ENCODE assay signal across 16 mouse cellular contexts in genomic region chr14:31665566-31665940, GRCm38 (mm10). TPM values are rescaled to one million over a fixed set of nuclear protein-coding genes. Genes with fewer than 3 reads are reported as not detected.
DNase-seq lines count a peak whose midpoint lies in the region; ATAC-seq and TF ChIP-seq lines count a peak whose summit lies in the region.
"Had no signal": no experiment of that assay in that cellular context is flagged by ENCODE, and none has a peak within 500 bp of the region (broad histone marks: within the 10 kb centered on the region; RNA-seq: fewer than 3 reads in every experiment).

No protein-coding gene starts in this region.

- no peak overlapping the region for H3K4me2 ChIP-seq in embryonic facial prominence, embryonic 13.5 days
- no peak overlapping the region for H3K4me2 ChIP-seq in limb, embryonic 15.5 days
- no peak overlapping the region for H3K4me2 ChIP-seq in forebrain, embryonic 14.5 days (ENCODE audit: low read length)
- H3K4me2 ChIP-seq: midbrain, embryonic 12.5 days had no signal

- H3K36me3 ChIP-seq in kidney, adult 2 months (ENCODE audit: control insufficient read depth, insufficient read depth, low read length) = no peaks in the 10 kb centered on the region; the same call in 1 of the 2 replicates
- peaks cover 0 to 33% of the 10 kb centered on the region in 2 experiments; a peak in 3 of 4 replicates for H3K36me3 ChIP-seq in MEL (ENCODE audit: control insufficient read depth in 1 of 2, insufficient read depth in 2 of 2, low read length in 2 of 2)
- peaks cover 18% of the 10 kb centered on the region for H3K36me3 ChIP-seq in embryonic facial prominence, embryonic 13.5 days
- peaks cover 13% of the 10 kb centered on the region; the same call in 1 of the 2 replicates for H3K36me3 ChIP-seq in limb, embryonic 15.5 days
- H3K36me3 ChIP-seq in forebrain, embryonic 14.5 days (ENCODE audit: control insufficient read depth, insufficient read depth, low read length) = 0 out of 2 replicates have a peak, but pooled peaks cover 7% of the 10 kb centered on the region

- ATAC-seq in embryonic facial prominence, embryonic 13.5 days (ENCODE audit: insufficient number of reproducible peaks, insufficient read depth, low FRiP score, low TSS enrichment, low read depth) = no peak
- ATAC-seq in limb, embryonic 15.5 days (ENCODE audit: insufficient number of reproducible peaks, low FRiP score, low TSS enrichment, low read depth) = no peak
- no peak for ATAC-seq in forebrain, embryonic 14.5 days

- H3K27ac ChIP-seq in kidney, adult 2 months (ENCODE audit: insufficient read depth, low read depth, low read length) = no peak overlapping the region
- H3K27ac ChIP-seq in MEL (ENCODE audit: control insufficient read depth, low read depth, low read length) = peak overlapping the region; percentile 89
- H3K27ac ChIP-seq in embryonic facial prominence, embryonic 13.5 days = peak overlapping the region; percentile 100; the same call in 1 of the 2 replicates
- H3K27ac ChIP-seq in limb, embryonic 15.5 days = peak overlapping the region; percentile 98
- H3K27ac ChIP-seq in forebrain, embryonic 14.5 days (ENCODE audit: low read depth, low read length) = no peak overlapping the region
- H3K27ac ChIP-seq: midbrain, embryonic 12.5 days had no signal

- TF ChIP-seq CTCF in kidney, adult 2 months (conservative IDR thresholded peaks at IDR 0.05; ENCODE audit: insufficient read depth, insufficient read length, low read depth, low read length) = no peak
- no peak for TF ChIP-seq CTCF in MEL (IDR thresholded peaks at IDR 0.05 in 2 of 3, conservative IDR thresholded peaks at IDR 0.05 in 1 of 3; ENCODE audit: control insufficient read depth in 1 of 3, insufficient read depth in 1 of 3, low read depth in 2 of 3, low read length in 3 of 3, poor library complexity in 1 of 3, severe bottlenecking in 1 of 3)

- peak; percentile 3 for DNase-seq in kidney, postnatal 10 days
- DNase-seq in kidney, adult 2 months = no peak
- no peak for DNase-seq in MEL (ENCODE audit: low read depth, low spot score)
- no peak for DNase-seq in forebrain, embryonic 14.5 days (ENCODE audit: low spot score)
- DNase-seq in ovary, adult 18-20 months (ENCODE audit: low spot score) = no peak
- DNase-seq in gastrocnemius, postnatal 14 days = no peak
- DNase-seq: cerebellum, postnatal 10 days; gastrocnemius, postnatal 36 days; heart, postnatal 14 days; kidney, adult 8-10 months had no signal

- intact Hi-C loops in gastrocnemius, postnatal 14 days (cut with DNase I; ENCODE audit: low total_unique reads) = no loop called here

- no peaks in the 10 kb centered on the region for H3K79me2 ChIP-seq in MEL (ENCODE audit: control insufficient read depth, insufficient read depth, low read length, poor library complexity)

- WGBS in kidney, adult 2 months = 84% methylated on average over 4 of the region's 4 CpGs
- 73% methylated on average over 4 of the region's 4 CpGs for WGBS in embryonic facial prominence, embryonic 13.5 days
- WGBS in limb, embryonic 15.5 days = 73% methylated on average over 4 of the region's 4 CpGs
- WGBS in forebrain, embryonic 14.5 days = 82% methylated on average over 4 of the region's 4 CpGs

- TF ChIP-seq POLR2A in kidney, adult 2 months (IDR thresholded peaks at IDR 0.05; ENCODE audit: low read depth, low read length) = no peak
- TF ChIP-seq POLR2A in MEL (IDR thresholded peaks at IDR 0.05; ENCODE audit: control insufficient read depth in 1 of 2, insufficient read depth in 1 of 2, low read depth in 1 of 2, low read length in 2 of 2, poor library complexity in 1 of 2) = no peak

- H3K9ac ChIP-seq in MEL (ENCODE audit: control insufficient read depth, low read depth, low read length, poor library complexity, severe bottlenecking) = peak overlapping the region; percentile 47
- H3K9ac ChIP-seq in embryonic facial prominence, embryonic 13.5 days = no peak overlapping the region
- H3K9ac ChIP-seq in limb, embryonic 15.5 days = no peak overlapping the region
- no peak overlapping the region for H3K9ac ChIP-seq in forebrain, embryonic 14.5 days (ENCODE audit: low read length)
- H3K9ac ChIP-seq: midbrain, embryonic 12.5 days had no signal

- TF ChIP-seq RAD21 in MEL (IDR thresholded peaks at IDR 0.05; ENCODE audit: low read depth, low read length) = no peak

- H3K9me3 ChIP-seq in MEL (replicated peaks; ENCODE audit: insufficient read depth, low read length) = no peaks in the 10 kb centered on the region
- no peaks in the 10 kb centered on the region for H3K9me3 ChIP-seq in embryonic facial prominence, embryonic 13.5 days
- no peaks in the 10 kb centered on the region for H3K9me3 ChIP-seq in limb, embryonic 15.5 days
- no peaks in the 10 kb centered on the region for H3K9me3 ChIP-seq in forebrain, embryonic 14.5 days (replicated peaks; ENCODE audit: control insufficient read depth, low read length)
- H3K9me3 ChIP-seq: midbrain, embryonic 12.5 days had no signal

- H3K4me1 ChIP-seq in kidney, adult 2 months (ENCODE audit: control insufficient read depth, insufficient read depth, low read length) = peaks cover 22% of the 10 kb centered on the region
- H3K4me1 ChIP-seq in MEL (ENCODE audit: control insufficient read depth in 1 of 2, insufficient read depth in 2 of 2, low read length in 2 of 2) = peaks cover 22 to 43% of the 10 kb centered on the region in 2 experiments
- peaks cover 70% of the 10 kb centered on the region for H3K4me1 ChIP-seq in embryonic facial prominence, embryonic 13.5 days
- peaks cover 86% of the 10 kb centered on the region for H3K4me1 ChIP-seq in limb, embryonic 15.5 days
- H3K4me1 ChIP-seq in forebrain, embryonic 14.5 days (ENCODE audit: control insufficient read depth, insufficient read depth, low read length) = peaks cover 47% of the 10 kb centered on the region

- H3K4me3 ChIP-seq in kidney, adult 2 months (ENCODE audit: insufficient read depth, low read depth, low read length) = no peak overlapping the region
- H3K4me3 ChIP-seq in MEL (ENCODE audit: control insufficient read depth in 1 of 2, insufficient read depth in 1 of 2, low read depth in 2 of 2, low read length in 2 of 2) = no peak overlapping the region; a peak in 2 of 4 replicates
- no peak overlapping the region for H3K4me3 ChIP-seq in embryonic facial prominence, embryonic 13.5 days
- H3K4me3 ChIP-seq in limb, embryonic 15.5 days = no peak overlapping the region
- no peak overlapping the region for H3K4me3 ChIP-seq in forebrain, embryonic 14.5 days (ENCODE audit: low read depth, low read length)
- H3K4me3 ChIP-seq: midbrain, embryonic 12.5 days had no signal

- no peak for TF ChIP-seq EP300 in MEL (IDR thresholded peaks at IDR 0.05; ENCODE audit: low read depth in 1 of 2, low read length in 2 of 2)

- H3K27me3 ChIP-seq in kidney, adult 2 months (replicated peaks; ENCODE audit: control insufficient read depth, insufficient read depth, low read length) = no peaks in the 10 kb centered on the region
- H3K27me3 ChIP-seq in MEL (ENCODE audit: control insufficient read depth in 1 of 2, insufficient read depth in 2 of 2, low read length in 2 of 2) = no peaks in the 10 kb centered on the region
- no peaks in the 10 kb centered on the region for H3K27me3 ChIP-seq in embryonic facial prominence, embryonic 13.5 days
- no peaks in the 10 kb centered on the region for H3K27me3 ChIP-seq in limb, embryonic 15.5 days
- H3K27me3 ChIP-seq in forebrain, embryonic 14.5 days (replicated peaks; ENCODE audit: control insufficient read depth, insufficient read depth, low read length) = no peaks in the 10 kb centered on the region
- H3K27me3 ChIP-seq: midbrain, embryonic 12.5 days had no signal

TF ChIP-seq in MEL, 35 proteins besides CTCF, POLR2A, EP300 and RAD21 (continues in another document):
- TF ChIP-seq CHD2 (IDR thresholded peaks at IDR 0.05; ENCODE audit: low read length) (no peak), USF1 (IDR thresholded peaks at IDR 0.05; ENCODE audit: low read depth, low read length) (no peak), BHLHE40 (IDR thresholded peaks at IDR 0.05; ENCODE audit: borderline replicate concordance, low read depth, low read length) (no peak), MYB (IDR thresholded peaks at IDR 0.05; ENCODE audit: low read depth, low read length) (no peak), POLR2AphosphoS5 (IDR thresholded peaks at IDR 0.05; ENCODE audit: borderline replicate concordance, low read depth, low read length) (no peak), MAZ (IDR thresholded peaks at IDR 0.05; ENCODE audit: low read depth, low read length) (no peak), RCOR1 (IDR thresholded peaks at IDR 0.05; ENCODE audit: low read depth, low read length) (no peak)

RNA-seq across cellular contexts. Expression of gene Hacl1, which starts 24.5 kb away (rescaled TPM):
- polyA plus RNA-seq in kidney, adult 2 months (2012; rRNA removed) = 129 and 154 TPM in 2 replicates
- 7.7 and 9.2 TPM in 2 replicates for total RNA-seq in MEL (2012; rRNA removed)
- polyA plus RNA-seq in MEL (2012; ENCODE audit: insufficient read depth in 1 of 2, insufficient read length in 2 of 2, low read depth in 1 of 2, low replicate concordance in 2 of 2, missing spikeins in 1 of 2) = 10 to 100 TPM in 1 of 2 experiments, not detected in 1; 13.3 TPM
- 12.3 and 14.5 TPM in 2 replicates for polyA plus RNA-seq in embryonic facial prominence, embryonic 13.5 days (2015; fragmentation: Nextera tagmentation; extraction: Ambion mirVana)
- 12.2 and 14.7 TPM in 2 replicates for polyA plus RNA-seq in limb, embryonic 15.5 days (2015; fragmentation: Nextera tagmentation; extraction: Ambion mirVana)
- 10.2 and 13.0 TPM in 2 replicates for polyA plus RNA-seq in forebrain, embryonic 14.5 days (2014; fragmentation: Nextera tagmentation; extraction: Ambion mirVana)
- 1 to 10 TPM; 7.3 to 8.1 TPM for total RNA-seq in gastrocnemius, postnatal 14 days (2021)

RNA-seq across cellular contexts. Expression of gene Btd, which starts 24.7 kb away (rescaled TPM):
- polyA plus RNA-seq in kidney, adult 2 months (2012; rRNA removed) = 119 and 134 TPM in 2 replicates
- 7.2 and 8.4 TPM in 2 replicates for total RNA-seq in MEL (2012; rRNA removed)
- 10 to 100 TPM in 1 of 2 experiments, not detected in 1; 12.9 TPM for polyA plus RNA-seq in MEL (2012; ENCODE audit: insufficient read depth in 1 of 2, insufficient read length in 2 of 2, low read depth in 1 of 2, low replicate concordance in 2 of 2, missing spikeins in 1 of 2)
- polyA plus RNA-seq in embryonic facial prominence, embryonic 13.5 days (2015; fragmentation: Nextera tagmentation; extraction: Ambion mirVana) = 32.2 and 33.5 TPM in 2 replicates
- polyA plus RNA-seq in limb, embryonic 15.5 days (2015; fragmentation: Nextera tagmentation; extraction: Ambion mirVana) = 37.1 and 37.8 TPM in 2 replicates
- 17.3 and 19.0 TPM in 2 replicates for polyA plus RNA-seq in forebrain, embryonic 14.5 days (2014; fragmentation: Nextera tagmentation; extraction: Ambion mirVana)
- total RNA-seq in gastrocnemius, postnatal 14 days (2021) = 1 to 10 TPM; 7.0 to 7.4 TPM

RNA-seq across cellular contexts. Expression of gene Gm49387, which starts 24.9 kb away (rescaled TPM):
- not detected in 2 replicates for polyA plus RNA-seq in kidney, adult 2 months (2012; rRNA removed)
- total RNA-seq in MEL (2012; rRNA removed) = not detected in 2 replicates
- under 1 TPM in 1 of 2 experiments, not detected in 1; 0.14 TPM for polyA plus RNA-seq in MEL (2012; ENCODE audit: insufficient read depth in 1 of 2, insufficient read length in 2 of 2, low read depth in 1 of 2, low replicate concordance in 2 of 2, missing spikeins in 1 of 2)
- 0.78 and 1.1 TPM in 2 replicates for polyA plus RNA-seq in embryonic facial prominence, embryonic 13.5 days (2015; fragmentation: Nextera tagmentation; extraction: Ambion mirVana)
- polyA plus RNA-seq in limb, embryonic 15.5 days (2015; fragmentation: Nextera tagmentation; extraction: Ambion mirVana) = 0.97 and 1.7 TPM in 2 replicates
- not detected in 2 replicates for polyA plus RNA-seq in forebrain, embryonic 14.5 days (2014; fragmentation: Nextera tagmentation; extraction: Ambion mirVana)
- total RNA-seq in gastrocnemius, postnatal 14 days (2021) = not detected
- total RNA-seq: adrenal gland, adult 18-20 months; layer of hippocampus, postnatal 14 days had no signal
- polyA plus RNA-seq: neural tube, embryonic 11.5 days had no signal

Comparison
In these comparisons a context has a peak if more than half of its experiments do, and no peak if none do; other contexts are left out.
1. H3K27ac ChIP-seq: peak in MEL (single experiment), embryonic facial prominence, embryonic 13.5 days (single experiment) and limb, embryonic 15.5 days (single experiment); none in kidney, adult 2 months (single experiment) and forebrain, embryonic 14.5 days (single experiment).